Mouse (Mus musculus): ENCODE results near the gene Bcl2a1c.
"Not testable (repeated sequence)": the region's sequence is repeated elsewhere in the genome, so short reads cannot be mapped to it uniquely, and the experiment has no call there.

- TF ChIP-seq TAL1 (conservative IDR thresholded peaks at IDR 0.05; ENCODE audit: low read depth, low read length); CTCF (IDR thresholded peaks at IDR 0.05; ENCODE audit: low read depth, low read length): not testable (repeated sequence)
Measured at GRCm38 (mm10) chr9:114328332-114328731, 1.6 kb upstream of the Bcl2a1c start.

Data from G1E (cell line).